Mouse (Mus musculus): ENCODE data around the gene Ranbp17. TPM values are rescaled to one million over a fixed set of nuclear protein-coding genes. Genes with fewer than 3 reads are reported as not detected.

Ranbp17 gene
- polyA plus RNA-seq, 1 experiment from 2014 or later: 6.8 TPM

GRCm38 (mm10) chr11:33319006-33319611 lies 194.4 kb downstream of the Ranbp17 start:
- Histone ChIP-seq H3K27me3 (replicated peaks) (no peaks in the 10 kb centered on the region), H3K9ac (no peak overlapping the region), H3K4me2 (no peak overlapping the region), H3K36me3 (no peaks in the 10 kb centered on the region), H3K27ac (ENCODE audit: poor library complexity, severe bottlenecking) (no peak overlapping the region), H3K4me3 (no peak overlapping the region), H3K9me3 (replicated peaks) (no peaks in the 10 kb centered on the region), H3K4me1 (replicated peaks) (no peaks in the 10 kb centered on the region)
- no peak for ATAC-seq (ENCODE audit: insufficient number of reproducible peaks, low FRiP score)
- WGBS: 84% methylated on average over 7 of the region's 7 CpGs

GRCm38 (mm10) chr11:33309566-33309965 lies 204.0 kb downstream of the Ranbp17 start:
- Histone ChIP-seq H3K27me3 (replicated peaks) (no peaks in the 10 kb centered on the region), H3K4me3 (no peak overlapping the region), H3K9me3 (replicated peaks) (no peaks in the 10 kb centered on the region), H3K4me1 (replicated peaks) (no peaks in the 10 kb centered on the region), H3K9ac (no peak overlapping the region), H3K27ac (ENCODE audit: poor library complexity, severe bottlenecking) (no peak overlapping the region), H3K36me3 (no peaks in the 10 kb centered on the region), H3K4me2 (no peak overlapping the region)
- WGBS: 71% methylated on average over 4 of the region's 4 CpGs
- no peak for ATAC-seq (ENCODE audit: insufficient number of reproducible peaks, low FRiP score)

- H3K27ac ChIP-seq (ENCODE audit: poor library complexity, severe bottlenecking): no peak overlapping the region
- H3K4me2 ChIP-seq: no peak overlapping the region
- H3K27me3 ChIP-seq (replicated peaks): no peaks in the 10 kb centered on the region
- no peaks in the 10 kb centered on the region for H3K4me1 ChIP-seq (replicated peaks)
- no peak overlapping the region for H3K9ac ChIP-seq
- H3K36me3 ChIP-seq: no peaks in the 10 kb centered on the region
- ATAC-seq (ENCODE audit: insufficient number of reproducible peaks, low FRiP score): no peak
- no peak overlapping the region for H3K4me3 ChIP-seq
- WGBS: 72% methylated on average over 8 of the region's 8 CpGs
- no peaks in the 10 kb centered on the region for H3K9me3 ChIP-seq (replicated peaks)
Observed at GRCm38 (mm10) chr11:33300859-33301258, 212.7 kb downstream of the Ranbp17 start.

- no peak for ATAC-seq (ENCODE audit: insufficient number of reproducible peaks, low FRiP score)
- Histone ChIP-seq H3K36me3 (no peaks in the 10 kb centered on the region), H3K4me1 (replicated peaks) (no peaks in the 10 kb centered on the region), H3K9ac (no peak overlapping the region), H3K4me2 (no peak overlapping the region), H3K9me3 (replicated peaks) (no peaks in the 10 kb centered on the region), H3K27me3 (replicated peaks) (no peaks in the 10 kb centered on the region), H3K27ac (ENCODE audit: poor library complexity, severe bottlenecking) (no peak overlapping the region), H3K4me3 (no peak overlapping the region)
- 74% methylated on average over 11 of the region's 11 CpGs for WGBS
Observed at GRCm38 (mm10) chr11:33299371-33299770, 214.2 kb downstream of the Ranbp17 start.

GRCm38 (mm10) chr11:33297121-33297520 lies 216.4 kb downstream of the Ranbp17 start:
- H3K27ac ChIP-seq (ENCODE audit: poor library complexity, severe bottlenecking): no peak overlapping the region
- WGBS: 80% methylated on average over 8 of the region's 8 CpGs
- H3K9ac ChIP-seq: no peak overlapping the region
- H3K4me3 ChIP-seq: no peak overlapping the region
- H3K4me2 ChIP-seq: no peak overlapping the region
- ATAC-seq (ENCODE audit: insufficient number of reproducible peaks, low FRiP score): no peak
- H3K9me3 ChIP-seq (replicated peaks): no peaks in the 10 kb centered on the region
- H3K27me3 ChIP-seq (replicated peaks): no peaks in the 10 kb centered on the region
- no peaks in the 10 kb centered on the region for H3K4me1 ChIP-seq (replicated peaks)
- H3K36me3 ChIP-seq: no peaks in the 10 kb centered on the region

- WGBS: 57% methylated on average over 3 of the region's 3 CpGs
- no peak for ATAC-seq (ENCODE audit: insufficient number of reproducible peaks, low FRiP score)
Observed at GRCm38 (mm10) chr11:33295422-33295821, 218.1 kb downstream of the Ranbp17 start.

GRCm38 (mm10) chr11:33294063-33294462 lies 219.5 kb downstream of the Ranbp17 start:
- Histone ChIP-seq H3K27ac (ENCODE audit: poor library complexity, severe bottlenecking) (no peak overlapping the region), H3K4me1 (replicated peaks) (no peaks in the 10 kb centered on the region), H3K27me3 (replicated peaks) (no peaks in the 10 kb centered on the region), H3K9ac (no peak overlapping the region), H3K4me2 (no peak overlapping the region), H3K4me3 (no peak overlapping the region), H3K36me3 (no peaks in the 10 kb centered on the region), H3K9me3 (replicated peaks) (no peaks in the 10 kb centered on the region)
- 74% methylated on average over 6 of the region's 6 CpGs for WGBS
- no peak for ATAC-seq (ENCODE audit: insufficient number of reproducible peaks, low FRiP score)

More at GRCm38 (mm10) chr11:33295422-33295821, 218.1 kb downstream of the Ranbp17 start:
- H3K36me3 ChIP-seq: no peaks in the 10 kb centered on the region
- H3K27me3 ChIP-seq (replicated peaks): no peaks in the 10 kb centered on the region
- no peaks in the 10 kb centered on the region for H3K4me1 ChIP-seq (replicated peaks)
- no peaks in the 10 kb centered on the region for H3K9me3 ChIP-seq (replicated peaks)
- no peak overlapping the region for H3K9ac ChIP-seq
- H3K27ac ChIP-seq (ENCODE audit: poor library complexity, severe bottlenecking): no peak overlapping the region
- H3K4me3 ChIP-seq: no peak overlapping the region
- H3K4me2 ChIP-seq: no peak overlapping the region

GRCm38 (mm10) chr11:33278571-33278970 lies 235.0 kb downstream of the Ranbp17 start:
- WGBS: 84% methylated on average over 2 of the region's 2 CpGs

GRCm38 (mm10) chr11:33276637-33277036 lies 236.9 kb downstream of the Ranbp17 start, which contains the start of gene Gm12117:
Gene Gm12117 (minus strand): TSS chr11:33276737.
- no peak within 1 kb of the TSS for H3K9ac ChIP-seq
- no peak within 1 kb of the TSS for H3K4me3 ChIP-seq
- no peaks in the 10 kb centered on the region for H3K27me3 ChIP-seq (replicated peaks)
- 90% methylated on average over 3 of the region's 3 CpGs for WGBS
- H3K4me1 ChIP-seq (replicated peaks): no peaks in the 10 kb centered on the region
- H3K27ac ChIP-seq (ENCODE audit: poor library complexity, severe bottlenecking): no peak within 1 kb of the TSS
- no peaks in the 10 kb centered on the region for H3K36me3 ChIP-seq
- no peak for ATAC-seq (ENCODE audit: insufficient number of reproducible peaks, low FRiP score)
- no peak within 1 kb of the TSS for H3K4me2 ChIP-seq
- H3K9me3 ChIP-seq (replicated peaks): no peaks in the 10 kb centered on the region

More at GRCm38 (mm10) chr11:33278571-33278970, 235.0 kb downstream of the Ranbp17 start:
- Histone ChIP-seq H3K36me3 (no peaks in the 10 kb centered on the region), H3K27ac (ENCODE audit: poor library complexity, severe bottlenecking) (no peak overlapping the region), H3K4me2 (no peak overlapping the region), H3K4me1 (replicated peaks) (no peaks in the 10 kb centered on the region), H3K4me3 (no peak overlapping the region), H3K27me3 (replicated peaks) (no peaks in the 10 kb centered on the region), H3K9me3 (replicated peaks) (no peaks in the 10 kb centered on the region), H3K9ac (no peak overlapping the region)
- no peak for ATAC-seq (ENCODE audit: insufficient number of reproducible peaks, low FRiP score)

- Histone ChIP-seq H3K9ac (no peak overlapping the region), H3K27ac (ENCODE audit: poor library complexity, severe bottlenecking) (no peak overlapping the region), H3K4me1 (replicated peaks) (no peaks in the 10 kb centered on the region), H3K4me3 (no peak overlapping the region), H3K4me2 (no peak overlapping the region), H3K36me3 (no peaks in the 10 kb centered on the region), H3K27me3 (replicated peaks) (no peaks in the 10 kb centered on the region), H3K9me3 (replicated peaks) (no peaks in the 10 kb centered on the region)
- 73% methylated on average over 3 of the region's 3 CpGs for WGBS
- ATAC-seq (ENCODE audit: insufficient number of reproducible peaks, low FRiP score): no peak
Observed at GRCm38 (mm10) chr11:33274816-33275215, 238.7 kb downstream of the Ranbp17 start.

- no peak for ATAC-seq (ENCODE audit: insufficient number of reproducible peaks, low FRiP score)
- 79% methylated on average over 1 of the region's 1 CpGs for WGBS
- Histone ChIP-seq H3K4me1 (replicated peaks) (no peaks in the 10 kb centered on the region), H3K9me3 (replicated peaks) (no peaks in the 10 kb centered on the region), H3K27me3 (replicated peaks) (no peaks in the 10 kb centered on the region), H3K9ac (no peak overlapping the region), H3K36me3 (no peaks in the 10 kb centered on the region), H3K4me2 (no peak overlapping the region), H3K4me3 (no peak overlapping the region), H3K27ac (ENCODE audit: poor library complexity, severe bottlenecking) (no peak overlapping the region)
Observed at GRCm38 (mm10) chr11:33274294-33274693, 239.3 kb downstream of the Ranbp17 start.

GRCm38 (mm10) chr11:33240295-33240694 lies 273.3 kb downstream of the Ranbp17 start:
- no peak overlapping the region for H3K27ac ChIP-seq (ENCODE audit: poor library complexity, severe bottlenecking)
- no peaks in the 10 kb centered on the region for H3K36me3 ChIP-seq
- ATAC-seq (ENCODE audit: insufficient number of reproducible peaks, low FRiP score): no peak
- no peak overlapping the region for H3K4me3 ChIP-seq
- H3K9me3 ChIP-seq (replicated peaks): no peaks in the 10 kb centered on the region
- no peak overlapping the region for H3K9ac ChIP-seq
- WGBS: 85% methylated on average over 3 of the region's 3 CpGs
- no peaks in the 10 kb centered on the region for H3K27me3 ChIP-seq (replicated peaks)
- no peaks in the 10 kb centered on the region for H3K4me1 ChIP-seq (replicated peaks)
- H3K4me2 ChIP-seq: no peak overlapping the region

Measured in heart, embryonic 12.5 days (tissue).